Mouse (Mus musculus) liver, postnatal 0 days (tissue): ENCODE measurements at regions not wholly inside any gene's neighbourhood (a gene's known extent, or its start where the extent isn't known, plus 50 kb on each side); places are given as distances from the start of the nearest gene placed in this dataset.
A peak's percentile ranks its signal among the peaks of the same experiment; 100 is the strongest.

Experiments used
- ATAC-seq: fragments of 200-750 bp; cut with Nextera tagmentation; 2 replicates; pipeline ENCODE4 v1.8.0; 2017; ENCODE audit warnings: mild to moderate bottlenecking, moderate library complexity
- DNase-seq: peaks from one replicate; pipeline ENCODE4 v3.0.0-alpha.2; 2016
- H3K27ac ChIP-seq: fragments of 300-500 bp; sonication (generic); 2 replicates; pipeline ENCODE4 v1.5.1; 2014; ENCODE audit warnings: antibody characterized with exemption, moderate library complexity, mild to moderate bottlenecking, low read depth
- H3K27me3 ChIP-seq: fragments of 300-500 bp; sonication (generic); 2 replicates; pipeline ENCODE4 v1.6.1; 2014; ENCODE audit warnings: low read length, control low read depth, mixed read lengths; ENCODE audit not compliant: insufficient read depth
- H3K36me3 ChIP-seq: fragments of 300-500 bp; sonication (generic); replicated peaks from 2 replicates; pipeline ENCODE4 v1.6.1; 2014; ENCODE audit warnings: mild to moderate bottlenecking, control low read depth, low read length, moderate library complexity, mixed read lengths; ENCODE audit not compliant: insufficient read depth
- H3K4me1 ChIP-seq: fragments of 300-500 bp; sonication (generic); 2 replicates; pipeline ENCODE4 v1.6.1; 2014; ENCODE audit warnings: antibody characterized with exemption, mild to moderate bottlenecking, control low read depth; ENCODE audit not compliant: insufficient read depth
- H3K4me2 ChIP-seq: fragments of 300-500 bp; sonication (generic); 2 replicates; pipeline ENCODE4 v1.6.1; 2014; ENCODE audit warnings: low read depth, mild to moderate bottlenecking, low read length, moderate library complexity, mixed read lengths
- H3K4me3 ChIP-seq: fragments of 300-500 bp; sonication (generic); 2 replicates; pipeline ENCODE4 v1.5.1; 2014; ENCODE audit warnings: low read depth, low read length
- H3K9ac ChIP-seq: fragments of 300-500 bp; sonication (generic); replicated peaks from 2 replicates; pipeline ENCODE4 v1.6.1; 2014; ENCODE audit warnings: mild to moderate bottlenecking, moderate library complexity
- H3K9me3 ChIP-seq: fragments of 300-500 bp; sonication (generic); 2 replicates; pipeline ENCODE4 v1.6.1; 2016; ENCODE audit warnings: mild to moderate bottlenecking, control low read depth, low read length, mixed read lengths
- CTCF ChIP-seq: sonication (generic); IDR thresholded peaks from 2 replicates; pipeline ENCODE4 v1.5.1; 2016; ENCODE audit warnings: antibody characterized with exemption, low read depth
- EP300 ChIP-seq: IDR thresholded peaks from 2 replicates; pipeline ENCODE4 v1.6.1; 2016; ENCODE audit warnings: antibody characterized with exemption, low read depth, mild to moderate bottlenecking
- WGBS: fragments of 180-500 bp; shearing (Covaris S2); extraction: QIAGEN DNeasy Blood & Tissue Kit; methylation state at CpG from one replicate; pipeline ENCODE4 v1.1.7; 2014; ENCODE audit not compliant: insufficient replicate concordance; 5-methylcytosine and 5-hydroxymethylcytosine counted together

DNA sequence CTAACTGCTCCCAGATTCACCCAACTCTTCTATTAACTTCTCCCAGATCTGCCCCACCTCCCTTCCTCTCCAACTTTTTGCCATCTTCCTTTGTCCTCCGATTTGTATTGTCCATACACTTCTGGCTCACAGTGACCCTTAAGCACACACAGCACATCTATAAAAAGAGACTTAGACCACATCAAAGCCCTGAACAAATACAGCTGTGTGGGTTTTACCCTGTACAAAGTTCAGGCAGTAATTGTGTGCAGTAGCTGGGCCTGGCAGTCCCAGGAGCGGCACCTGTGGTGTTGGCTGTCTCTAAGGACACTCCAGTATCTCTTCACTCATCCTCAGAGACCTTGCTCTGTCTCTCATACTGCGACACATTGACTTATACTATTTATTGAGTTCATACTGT is 283.2 kb upstream of the Xylt1 start:
- H3K4me1 ChIP-seq, result peaks cover 4% of the 10 kb centered on the region; the same call in 1 of the 2 replicates
- H3K9me3 ChIP-seq, result no peaks in the 10 kb centered on the region
- ATAC-seq (peak; percentile 53; the same call in 1 of the 2 replicates), DNase-seq (no peak)
- no peak overlapping the region for H3K27ac ChIP-seq
- no peaks in the 10 kb centered on the region for H3K27me3 ChIP-seq
- 42% methylated on average over 3 of the region's 3 CpGs for WGBS
- H3K36me3 ChIP-seq, result no peaks in the 10 kb centered on the region
- no peak overlapping the region for H3K4me2 ChIP-seq
- H3K4me3 ChIP-seq, result no peak overlapping the region
- TF ChIP-seq EP300 (no peak), CTCF (no peak)
- H3K9ac ChIP-seq, result no peak overlapping the region

DNA sequence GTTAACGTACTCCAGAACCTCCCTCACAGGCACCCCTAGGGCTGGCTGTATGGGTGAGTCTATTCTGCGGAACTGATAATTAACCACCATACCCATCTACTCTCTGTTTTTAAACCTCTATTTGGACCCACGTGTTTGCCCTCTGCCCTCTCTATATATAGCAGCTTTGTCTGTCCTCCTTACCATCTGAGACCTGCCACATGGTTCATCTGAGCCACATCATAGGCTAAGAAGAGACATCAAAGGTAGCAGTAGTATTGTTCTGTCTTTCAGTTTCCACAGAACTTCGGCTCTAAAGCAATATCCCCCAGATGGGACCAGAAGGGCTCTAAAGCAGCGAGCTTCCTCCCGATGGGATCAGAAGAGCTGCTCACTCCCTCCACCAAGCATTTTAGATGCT is 281.7 kb upstream of the Xylt1 start:
- 57% methylated on average over 6 of the region's 6 CpGs for WGBS
- Histone ChIP-seq H3K36me3 (no peaks in the 10 kb centered on the region), H3K27ac (no peak overlapping the region), H3K4me1 (peaks cover 4% of the 10 kb centered on the region; the same call in 1 of the 2 replicates), H3K9me3 (no peaks in the 10 kb centered on the region), H3K27me3 (no peaks in the 10 kb centered on the region), H3K4me2 (no peak overlapping the region), H3K9ac (no peak overlapping the region), H3K4me3 (no peak overlapping the region)
- ATAC-seq (no peak), DNase-seq (no peak)
- no peak for TF ChIP-seq CTCF
- TF ChIP-seq EP300, result no peak

DNA sequence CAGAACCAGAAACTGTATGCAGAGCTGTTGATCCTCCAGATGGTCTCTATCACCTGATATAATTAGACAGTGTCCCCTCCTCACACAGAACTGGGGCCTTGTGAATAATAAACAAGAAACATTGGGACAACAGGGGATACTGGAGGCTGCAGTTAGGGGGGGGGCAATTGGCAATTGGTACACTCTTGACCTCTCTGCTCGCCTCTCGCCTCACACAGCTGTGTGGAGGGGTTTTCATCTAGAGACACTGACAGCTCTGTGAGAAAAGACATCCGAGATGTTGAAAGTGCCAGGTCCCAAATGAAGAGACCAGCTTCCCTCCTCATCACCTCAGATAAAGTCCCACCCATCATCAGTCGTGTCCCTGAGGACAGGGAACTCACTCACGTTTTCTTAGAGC is 277.7 kb upstream of the Xylt1 start:
- WGBS, result 64% methylated on average over 5 of the region's 5 CpGs
- no peak overlapping the region for H3K27ac ChIP-seq
- TF ChIP-seq EP300 (no peak), CTCF (no peak)
- no peak overlapping the region for H3K4me2 ChIP-seq
- no peak overlapping the region for H3K4me3 ChIP-seq
- no peak for ATAC-seq
- H3K4me1 ChIP-seq, result no peaks in the 10 kb centered on the region
- no peak overlapping the region for H3K9ac ChIP-seq
- no peaks in the 10 kb centered on the region for H3K27me3 ChIP-seq
- no peaks in the 10 kb centered on the region for H3K9me3 ChIP-seq
- no peak for DNase-seq
- no peaks in the 10 kb centered on the region for H3K36me3 ChIP-seq

DNA sequence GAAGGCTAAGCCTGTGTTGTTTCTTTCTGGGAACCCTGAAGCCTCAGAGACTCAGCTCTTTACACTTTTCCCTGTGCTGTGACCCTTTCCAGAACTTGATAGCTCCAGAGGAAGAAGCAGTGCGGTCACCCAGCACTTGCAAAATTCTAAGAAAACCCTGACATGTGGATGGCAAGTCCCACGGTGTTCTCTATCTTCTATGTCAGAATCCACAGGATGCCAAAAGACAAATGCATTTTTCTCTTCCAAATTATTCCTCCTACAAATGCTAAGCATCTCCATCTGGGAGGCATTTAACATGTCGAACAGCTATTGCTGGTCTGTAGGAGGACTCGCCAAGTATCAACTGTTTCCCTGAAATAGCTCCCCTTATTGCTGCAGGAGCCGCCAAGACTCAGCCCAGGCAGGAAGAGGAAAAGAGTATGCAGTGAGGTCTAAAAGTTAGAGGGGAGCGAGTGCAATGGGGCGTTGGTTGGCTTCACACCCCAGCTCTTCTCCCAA is 274.0 kb upstream of the Xylt1 start:
- WGBS, result 80% methylated on average over 7 of the region's 7 CpGs
- no peak for ATAC-seq
- no peak overlapping the region for H3K4me3 ChIP-seq

GRCm38 (mm10) chr7:117108391-117108790 is 272.4 kb upstream of the Xylt1 start:
- no peak overlapping the region for H3K27ac ChIP-seq
- no peak overlapping the region for H3K4me2 ChIP-seq
- no peak for TF ChIP-seq CTCF
- no peak for TF ChIP-seq EP300
- H3K9ac ChIP-seq, result no peak overlapping the region
- no peaks in the 10 kb centered on the region for H3K4me1 ChIP-seq
- WGBS, result 51% methylated on average over 3 of the region's 3 CpGs
- ATAC-seq, result no peak
- no peak overlapping the region for H3K4me3 ChIP-seq
- H3K36me3 ChIP-seq, result no peaks in the 10 kb centered on the region
- no peaks in the 10 kb centered on the region for H3K9me3 ChIP-seq
- no peak for DNase-seq
- no peaks in the 10 kb centered on the region for H3K27me3 ChIP-seq

More for the DNA sequence above, 274.0 kb upstream of the Xylt1 start:
- Histone ChIP-seq H3K4me1 (no peaks in the 10 kb centered on the region), H3K36me3 (no peaks in the 10 kb centered on the region), H3K9ac (no peak overlapping the region), H3K27ac (no peak overlapping the region), H3K27me3 (no peaks in the 10 kb centered on the region), H3K9me3 (no peaks in the 10 kb centered on the region), H3K4me2 (no peak overlapping the region)
- TF ChIP-seq EP300 (no peak), CTCF (no peak)
- DNase-seq, result no peak

DNA sequence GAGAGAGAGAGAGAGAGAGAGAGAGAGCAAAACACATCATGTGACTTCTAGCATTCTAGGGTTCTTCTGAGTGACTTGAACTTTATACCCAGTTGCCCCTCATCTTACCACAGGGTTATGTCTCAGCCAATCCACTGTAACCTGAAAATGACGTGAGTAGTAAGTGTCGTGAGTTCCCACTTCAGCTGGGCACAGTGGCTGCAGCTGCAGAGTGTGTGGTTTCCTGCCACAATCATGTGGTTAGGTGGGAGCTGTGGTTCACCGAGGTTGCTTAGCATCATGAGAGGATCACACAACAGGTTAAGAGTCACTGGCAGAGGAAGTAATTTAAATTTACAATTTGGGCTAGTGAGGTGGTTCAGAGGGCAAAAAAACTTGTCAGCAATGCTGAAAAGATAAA is 253.1 kb upstream of the Xylt1 start:
- Histone ChIP-seq H3K27me3 (no peaks in the 10 kb centered on the region), H3K4me3 (no peak overlapping the region), H3K27ac (no peak overlapping the region), H3K9ac (no peak overlapping the region), H3K4me2 (no peak overlapping the region), H3K36me3 (no peaks in the 10 kb centered on the region), H3K9me3 (no peaks in the 10 kb centered on the region), H3K4me1 (no peaks in the 10 kb centered on the region)
- no peak for TF ChIP-seq EP300
- TF ChIP-seq CTCF, result no peak
- 31% methylated on average over 3 of the region's 3 CpGs for WGBS
- no peak for ATAC-seq
- no peak for DNase-seq

GRCm38 (mm10) chr7:117134869-117135268 is 245.9 kb upstream of the Xylt1 start:
- ATAC-seq (no peak), DNase-seq (no peak)
- no peaks in the 10 kb centered on the region for H3K9me3 ChIP-seq
- H3K27me3 ChIP-seq, result no peaks in the 10 kb centered on the region
- H3K27ac ChIP-seq, result no peak overlapping the region
- TF ChIP-seq CTCF (no peak), EP300 (no peak)
- no peak overlapping the region for H3K4me2 ChIP-seq
- no peak overlapping the region for H3K9ac ChIP-seq
- 63% methylated on average over 1 of the region's 1 CpGs for WGBS
- H3K36me3 ChIP-seq, result no peaks in the 10 kb centered on the region
- no peak overlapping the region for H3K4me3 ChIP-seq
- H3K4me1 ChIP-seq, result no peaks in the 10 kb centered on the region
